ENCODE assay signal across 19 mouse cellular contexts in the genomic region with DNA sequence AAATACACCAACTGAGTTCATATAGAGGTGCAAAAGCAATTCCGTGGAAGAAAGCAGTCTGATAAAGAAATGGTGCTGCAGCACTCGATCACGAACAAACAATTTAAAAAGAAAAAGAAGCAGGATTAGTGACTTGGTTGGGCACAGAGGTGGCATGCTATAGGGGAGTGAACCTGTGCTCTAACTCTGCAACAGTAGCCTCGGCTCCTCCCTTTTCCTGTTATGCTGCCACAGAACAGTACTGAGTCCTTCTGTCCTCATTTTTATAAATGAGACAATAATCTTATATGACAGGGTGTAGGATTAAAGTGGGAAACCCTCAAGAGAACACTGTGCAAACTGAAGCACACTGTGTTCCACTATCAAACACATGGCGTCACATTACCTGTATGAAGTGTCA. TPM values are rescaled to one million over a fixed set of nuclear protein-coding genes. Genes with fewer than 3 reads are reported as not detected.
A peak's percentile ranks its signal among the peaks of the same experiment; 100 is the strongest.
DNase-seq lines count a peak whose midpoint lies in the region; ATAC-seq lines count a peak whose summit lies in the region.
"Had no signal": no experiment of that assay in that cellular context is flagged by ENCODE, and none has a peak within 500 bp of the region (broad histone marks: within the 10 kb centered on the region; RNA-seq: fewer than 3 reads in every experiment).

No protein-coding gene starts in this region.

- H3K4me1 ChIP-seq in embryonic facial prominence, embryonic 14.5 days (ENCODE audit: control insufficient read depth, insufficient read depth, low read length) = no peaks in the 10 kb centered on the region
- H3K4me1 ChIP-seq in embryonic facial prominence, embryonic 10.5 days = no peaks in the 10 kb centered on the region
- H3K4me1 ChIP-seq in intestine, embryonic 16.5 days (ENCODE audit: control insufficient read depth, insufficient read depth, low read length) = 0 out of 2 replicates have a peak, but pooled peaks cover 2% of the 10 kb centered on the region
- H3K4me1 ChIP-seq: embryonic facial prominence, embryonic 12.5 days had no signal

- 0 out of 2 replicates have a peak, but pooled peaks have one; percentile 30 for ATAC-seq in embryonic facial prominence, embryonic 14.5 days (ENCODE audit: low read depth)
- ATAC-seq in inflammation-experienced regulatory T-cells, adult 6 months = peak; percentile 50
- ATAC-seq in intestine, embryonic 16.5 days = no peak
- ATAC-seq: forebrain, embryonic 13.5 days; forebrain, postnatal 0 days had no signal

- H3K9ac ChIP-seq in embryonic facial prominence, embryonic 14.5 days (ENCODE audit: low read depth, low read length) = no peak overlapping the region
- H3K9ac ChIP-seq in intestine, embryonic 16.5 days (ENCODE audit: low read depth, low read length) = no peak overlapping the region
- H3K9ac ChIP-seq: embryonic facial prominence, embryonic 12.5 days; forebrain, embryonic 13.5 days; forebrain, postnatal 0 days; heart, embryonic 13.5 days; hindbrain, embryonic 15.5 days had no signal

- H3K27ac ChIP-seq in embryonic facial prominence, embryonic 14.5 days (replicated peaks; ENCODE audit: low read depth, low read length) = no peak overlapping the region
- H3K27ac ChIP-seq in embryonic facial prominence, embryonic 10.5 days (replicated peaks) = no peak overlapping the region
- H3K27ac ChIP-seq in intestine, embryonic 16.5 days (ENCODE audit: low read length) = no peak overlapping the region
- H3K27ac ChIP-seq: embryonic facial prominence, embryonic 12.5 days; forebrain, embryonic 13.5 days; heart, embryonic 13.5 days; hindbrain, embryonic 15.5 days had no signal

- H3K36me3 ChIP-seq in embryonic facial prominence, embryonic 14.5 days (ENCODE audit: control insufficient read depth, insufficient read depth, low read length) = peaks cover 8% of the 10 kb centered on the region
- peaks cover 11% of the 10 kb centered on the region for H3K36me3 ChIP-seq in embryonic facial prominence, embryonic 10.5 days (replicated peaks)
- H3K36me3 ChIP-seq in intestine, embryonic 16.5 days (ENCODE audit: control insufficient read depth, insufficient read depth, low read length) = 0 out of 2 replicates have a peak, but pooled peaks cover 3% of the 10 kb centered on the region

- no peak overlapping the region for H3K4me3 ChIP-seq in embryonic facial prominence, embryonic 14.5 days (ENCODE audit: low read depth, low read length)
- H3K4me3 ChIP-seq in embryonic facial prominence, embryonic 10.5 days = no peak overlapping the region
- no peak overlapping the region for H3K4me3 ChIP-seq in intestine, embryonic 16.5 days (ENCODE audit: low read length)
- H3K4me3 ChIP-seq: embryonic facial prominence, embryonic 12.5 days; forebrain, embryonic 13.5 days; heart, embryonic 13.5 days; hindbrain, embryonic 15.5 days had no signal

- no peak for DNase-seq in embryonic facial prominence, embryonic 14.5 days (ENCODE audit: low spot score)
- DNase-seq in embryonic facial prominence, embryonic 10.5 days (ENCODE audit: low spot score) = no peak
- peak; percentile 33 for DNase-seq in MEL-GATA-1-ER (ENCODE audit: extremely low read depth, low read depth)
- no peak for DNase-seq in thymus, postnatal 0 days (ENCODE audit: low spot score)
- no peak for DNase-seq in urinary bladder, adult 18-20 months (ENCODE audit: low spot score in 2 of 2)
- DNase-seq: adrenal gland, postnatal 14 days; cerebellum, adult 11-12 months; cerebellum, postnatal 10 days; embryo, embryonic 11 days; forebrain, postnatal 0 days; gastrocnemius, postnatal 14 days; heart, postnatal 36 days; kidney, adult 18-20 months had no signal

- no peaks in the 10 kb centered on the region for H3K9me3 ChIP-seq in embryonic facial prominence, embryonic 14.5 days (ENCODE audit: control insufficient read depth, low read length)
- H3K9me3 ChIP-seq in embryonic facial prominence, embryonic 10.5 days = no peaks in the 10 kb centered on the region
- H3K9me3 ChIP-seq in intestine, embryonic 16.5 days (ENCODE audit: control insufficient read depth, low read length) = no peaks in the 10 kb centered on the region
- H3K9me3 ChIP-seq: embryonic facial prominence, embryonic 12.5 days; forebrain, embryonic 13.5 days; heart, embryonic 13.5 days; hindbrain, embryonic 15.5 days had no signal

- no peak overlapping the region for H3K4me2 ChIP-seq in embryonic facial prominence, embryonic 14.5 days (ENCODE audit: low read depth, low read length)
- H3K4me2 ChIP-seq in intestine, embryonic 16.5 days (ENCODE audit: low read depth, low read length) = no peak overlapping the region
- H3K4me2 ChIP-seq: embryonic facial prominence, embryonic 12.5 days; forebrain, embryonic 13.5 days; heart, embryonic 13.5 days; hindbrain, embryonic 15.5 days had no signal

- 68% methylated on average over 5 of the region's 5 CpGs for WGBS in embryonic facial prominence, embryonic 14.5 days
- WGBS in embryonic facial prominence, embryonic 10.5 days = 86% methylated on average over 5 of the region's 5 CpGs
- 88% methylated on average over 5 of the region's 5 CpGs for WGBS in intestine, embryonic 16.5 days

- no peaks in the 10 kb centered on the region for H3K27me3 ChIP-seq in embryonic facial prominence, embryonic 14.5 days (replicated peaks; ENCODE audit: control insufficient read depth, insufficient read depth, low read length)
- no peaks in the 10 kb centered on the region for H3K27me3 ChIP-seq in embryonic facial prominence, embryonic 10.5 days (replicated peaks; ENCODE audit: low read depth, poor library complexity, severe bottlenecking)
- no peaks in the 10 kb centered on the region for H3K27me3 ChIP-seq in intestine, embryonic 16.5 days (replicated peaks; ENCODE audit: control insufficient read depth, insufficient read depth, low read length)
- H3K27me3 ChIP-seq: embryonic facial prominence, embryonic 12.5 days; forebrain, embryonic 13.5 days; heart, embryonic 13.5 days; hindbrain, embryonic 15.5 days had no signal

RNA-seq across cellular contexts. Expression of a gene that starts 46.3 kb away (rescaled TPM):
- polyA plus RNA-seq in embryonic facial prominence, embryonic 14.5 days (2014; fragmentation: Nextera tagmentation; extraction: Ambion mirVana) = 43.2 and 51.2 TPM in 2 replicates
- polyA plus RNA-seq in embryonic facial prominence, embryonic 10.5 days (2016; fragmentation: Nextera tagmentation; extraction: Ambion mirVana) = 32.3 and 32.4 TPM in 2 replicates
- 10 to 100 TPM; 36.9 to 46.5 (median 40.2) TPM for polyA plus RNA-seq in inflammation-experienced regulatory T-cells, adult 6 months (2017; shearing (Covaris generic))
- 32.2 and 39.6 TPM in 2 replicates for polyA plus RNA-seq in thymus, postnatal 0 days (2015; fragmentation: Nextera tagmentation; extraction: Ambion mirVana)
- 51.0 and 52.2 TPM in 2 replicates for polyA plus RNA-seq in intestine, embryonic 16.5 days (2015; fragmentation: Nextera tagmentation; extraction: Ambion mirVana)
